12 mouse cellular contexts compared by ENCODE assay signal in the genomic region with DNA sequence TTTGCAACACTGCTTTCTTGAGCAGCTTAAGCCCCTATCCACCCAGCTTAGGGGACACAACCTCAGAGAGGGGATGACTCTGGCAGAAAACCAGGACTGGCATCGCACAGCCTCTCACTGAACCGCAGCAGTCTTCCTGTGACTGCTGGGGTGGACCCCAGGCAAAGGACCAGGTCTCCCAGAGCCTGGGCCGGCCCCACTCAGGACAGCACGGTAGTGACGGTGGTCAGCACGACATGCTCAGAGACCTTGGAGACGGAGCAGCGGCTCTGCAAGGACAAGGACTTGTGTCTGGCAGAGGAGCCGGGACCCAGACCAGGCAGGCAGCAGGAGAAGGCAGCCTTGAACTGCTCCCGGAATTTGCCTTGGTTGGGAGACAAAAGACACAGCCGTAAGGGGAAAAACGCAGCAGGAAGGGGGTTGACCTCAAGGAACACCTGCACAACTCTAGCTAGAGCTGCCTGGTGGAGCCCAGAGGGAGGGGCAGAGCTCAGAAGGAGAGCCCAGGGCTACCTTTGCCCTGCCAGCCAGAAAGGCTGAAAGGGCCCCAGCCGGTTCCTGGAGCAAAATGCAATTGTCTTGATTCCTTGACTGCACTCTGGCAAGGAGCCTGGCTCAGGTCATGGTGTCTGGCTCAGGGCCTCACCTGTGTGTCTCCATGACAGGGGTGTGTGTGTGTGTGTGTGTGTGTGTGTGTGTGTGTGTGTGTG. TPM values are rescaled to one million over a fixed set of nuclear protein-coding genes. Genes with fewer than 3 reads are reported as not detected.
DNase-seq lines count a peak whose midpoint lies in the region; ATAC-seq and TF ChIP-seq lines count a peak whose summit lies in the region.
"Had no signal": no experiment of that assay in that cellular context is flagged by ENCODE, and none has a peak within 500 bp of the region (broad histone marks: within the 10 kb centered on the region; RNA-seq: fewer than 3 reads in every experiment).

No protein-coding gene starts in this region.

- DNase-seq in lung, postnatal 0 days (ENCODE audit: low spot score): no peak
- DNase-seq in lung, postnatal 36 days: no peak
- no peak for DNase-seq in embryonic facial prominence, embryonic 10.5 days (ENCODE audit: low spot score)
- no peak for DNase-seq in cerebellum, adult 11-12 months
- DNase-seq: embryo, embryonic 11 days had no signal

- H3K9me3 ChIP-seq in lung, postnatal 0 days (ENCODE audit: low read length): no peaks in the 10 kb centered on the region
- H3K9me3 ChIP-seq in embryonic facial prominence, embryonic 10.5 days: no peaks in the 10 kb centered on the region
- no peaks in the 10 kb centered on the region for H3K9me3 ChIP-seq in kidney, embryonic 16.5 days (ENCODE audit: low read length)
- no peaks in the 10 kb centered on the region for H3K9me3 ChIP-seq in stomach, embryonic 16.5 days (replicated peaks; ENCODE audit: control insufficient read depth, low read length)
- H3K9me3 ChIP-seq in neural tube, embryonic 15.5 days (replicated peaks): no peaks in the 10 kb centered on the region
- H3K9me3 ChIP-seq: forebrain, embryonic 10.5 days; heart, embryonic 10.5 days; hindbrain, embryonic 10.5 days had no signal

- H3K4me1 ChIP-seq in lung, postnatal 0 days (ENCODE audit: insufficient read depth, low read depth, low read length): no peaks in the 10 kb centered on the region; the same call in 1 of the 2 replicates
- peaks cover 57% of the 10 kb centered on the region for H3K4me1 ChIP-seq in embryonic facial prominence, embryonic 10.5 days
- H3K4me1 ChIP-seq in kidney, embryonic 16.5 days (ENCODE audit: insufficient read depth, low read length): peaks cover 12% of the 10 kb centered on the region; the same call in 1 of the 2 replicates
- H3K4me1 ChIP-seq in stomach, embryonic 16.5 days (ENCODE audit: control insufficient read depth, insufficient read depth, low read length): peaks cover 7% of the 10 kb centered on the region; the same call in 1 of the 2 replicates
- no peaks in the 10 kb centered on the region for H3K4me1 ChIP-seq in neural tube, embryonic 15.5 days

- H3K36me3 ChIP-seq in lung, postnatal 0 days (ENCODE audit: insufficient read depth, low read length): peaks cover 7% of the 10 kb centered on the region; the same call in 1 of the 2 replicates
- H3K36me3 ChIP-seq in embryonic facial prominence, embryonic 10.5 days (replicated peaks): peaks cover 24% of the 10 kb centered on the region
- H3K36me3 ChIP-seq in kidney, embryonic 16.5 days (ENCODE audit: insufficient read depth, low read length): peaks cover 18% of the 10 kb centered on the region
- H3K36me3 ChIP-seq in stomach, embryonic 16.5 days (ENCODE audit: control insufficient read depth, insufficient read depth, low read length): no peaks in the 10 kb centered on the region
- peaks cover 17% of the 10 kb centered on the region for H3K36me3 ChIP-seq in neural tube, embryonic 15.5 days

- TF ChIP-seq EP300 in lung, postnatal 0 days (IDR thresholded peaks at IDR 0.05): no peak

- H3K4me3 ChIP-seq in lung, postnatal 0 days (ENCODE audit: low read depth, low read length): no peak overlapping the region
- no peak overlapping the region for H3K4me3 ChIP-seq in embryonic facial prominence, embryonic 10.5 days
- H3K4me3 ChIP-seq in kidney, embryonic 16.5 days (ENCODE audit: low read length): no peak overlapping the region
- no peak overlapping the region for H3K4me3 ChIP-seq in stomach, embryonic 16.5 days (replicated peaks; ENCODE audit: low read length)
- H3K4me3 ChIP-seq in neural tube, embryonic 15.5 days (replicated peaks): no peak overlapping the region
- H3K4me3 ChIP-seq: forebrain, embryonic 10.5 days; heart, embryonic 10.5 days; hindbrain, embryonic 10.5 days had no signal

- 51% methylated on average over 13 of the region's 13 CpGs for WGBS in lung, postnatal 0 days
- WGBS in embryonic facial prominence, embryonic 10.5 days: 55% methylated on average over 13 of the region's 13 CpGs
- WGBS in kidney, embryonic 16.5 days: 50% methylated on average over 13 of the region's 13 CpGs
- 49% methylated on average over 13 of the region's 13 CpGs for WGBS in stomach, embryonic 16.5 days
- 52% methylated on average over 13 of the region's 13 CpGs for WGBS in neural tube, embryonic 15.5 days

- no peak overlapping the region for H3K9ac ChIP-seq in lung, postnatal 0 days (replicated peaks; ENCODE audit: low read depth)
- H3K9ac ChIP-seq in kidney, embryonic 16.5 days (replicated peaks; ENCODE audit: low read length): 0 out of 2 replicates have a peak overlapping the region, but pooled peaks have one; percentile 31
- 0 out of 2 replicates have a peak overlapping the region, but pooled peaks have one; percentile 43 for H3K9ac ChIP-seq in stomach, embryonic 16.5 days (ENCODE audit: low read length)
- H3K9ac ChIP-seq in neural tube, embryonic 15.5 days (replicated peaks): no peak overlapping the region

- H3K27me3 ChIP-seq in lung, postnatal 0 days (replicated peaks; ENCODE audit: insufficient read depth, low read length): no peaks in the 10 kb centered on the region
- H3K27me3 ChIP-seq in embryonic facial prominence, embryonic 10.5 days (replicated peaks; ENCODE audit: low read depth, poor library complexity, severe bottlenecking): peaks cover 13% of the 10 kb centered on the region
- peaks cover 3% of the 10 kb centered on the region; the same call in 1 of the 2 replicates for H3K27me3 ChIP-seq in kidney, embryonic 16.5 days (ENCODE audit: insufficient read depth, low read length)
- no peaks in the 10 kb centered on the region for H3K27me3 ChIP-seq in stomach, embryonic 16.5 days (ENCODE audit: control insufficient read depth, insufficient read depth, low read length)
- H3K27me3 ChIP-seq in neural tube, embryonic 15.5 days (replicated peaks): no peaks in the 10 kb centered on the region

- H3K27ac ChIP-seq in lung, postnatal 0 days (ENCODE audit: low read length): no peak overlapping the region
- peak overlapping the region; percentile 27; the same call in 1 of the 2 replicates for H3K27ac ChIP-seq in embryonic facial prominence, embryonic 10.5 days (replicated peaks)
- H3K27ac ChIP-seq in kidney, embryonic 16.5 days (ENCODE audit: low read length): peak overlapping the region; percentile 61
- H3K27ac ChIP-seq in stomach, embryonic 16.5 days (ENCODE audit: low read length): peak overlapping the region; percentile 78
- H3K27ac ChIP-seq in neural tube, embryonic 15.5 days (replicated peaks): no peak overlapping the region
- H3K27ac ChIP-seq: forebrain, embryonic 10.5 days; heart, embryonic 10.5 days; hindbrain, embryonic 10.5 days had no signal

- H3K4me2 ChIP-seq in lung, postnatal 0 days (replicated peaks; ENCODE audit: low read depth, low read length): no peak overlapping the region
- no peak overlapping the region for H3K4me2 ChIP-seq in kidney, embryonic 16.5 days (replicated peaks; ENCODE audit: low read depth, low read length)
- no peak overlapping the region for H3K4me2 ChIP-seq in stomach, embryonic 16.5 days (ENCODE audit: low read depth, low read length)
- no peak overlapping the region for H3K4me2 ChIP-seq in neural tube, embryonic 15.5 days

- ATAC-seq in lung, postnatal 0 days: peak; percentile 27; the same call in 1 of the 2 replicates
- peak; percentile 69 for ATAC-seq in kidney, embryonic 16.5 days (ENCODE audit: low FRiP score, low TSS enrichment)
- ATAC-seq in stomach, embryonic 16.5 days (ENCODE audit: insufficient read depth, low FRiP score): peak; percentile 76
- no peak for ATAC-seq in neural tube, embryonic 15.5 days (ENCODE audit: low FRiP score)
- ATAC-seq: CD4-positive, CD25-positive, alpha-beta regulatory T cell, adult 4 months had no signal

- TF ChIP-seq CTCF in lung, postnatal 0 days (IDR thresholded peaks at IDR 0.05): no peak

RNA-seq across cellular contexts. Expression of gene Hcrtr1, which starts 8.4 kb away (rescaled TPM):
- polyA plus RNA-seq in lung, postnatal 0 days (2015; fragmentation: Nextera tagmentation; extraction: Ambion mirVana): 0.08 and 0.18 TPM in 2 replicates
- polyA plus RNA-seq in embryonic facial prominence, embryonic 10.5 days (2016; fragmentation: Nextera tagmentation; extraction: Ambion mirVana): 0.21 and 0.41 TPM in 2 replicates
- 0.19 and 0.31 TPM in 2 replicates for polyA plus RNA-seq in kidney, embryonic 16.5 days (2015; fragmentation: Nextera tagmentation; extraction: Ambion mirVana)
- 0.29 and 0.49 TPM in 2 replicates for polyA plus RNA-seq in stomach, embryonic 16.5 days (2015; fragmentation: Nextera tagmentation; extraction: Ambion mirVana)
- 3.7 and 3.9 TPM in 2 replicates for polyA plus RNA-seq in neural tube, embryonic 15.5 days (2015; fragmentation: Nextera tagmentation; extraction: Ambion mirVana)
- polyA plus RNA-seq: CD4-positive, CD25-positive, alpha-beta regulatory T cell, adult 4 months had no signal

RNA-seq across cellular contexts. Expression of gene Pef1, which starts 28.4 kb away (rescaled TPM):
- 82.0 and 84.6 TPM in 2 replicates for polyA plus RNA-seq in lung, postnatal 0 days (2015; fragmentation: Nextera tagmentation; extraction: Ambion mirVana)
- polyA plus RNA-seq in embryonic facial prominence, embryonic 10.5 days (2016; fragmentation: Nextera tagmentation; extraction: Ambion mirVana): 69.2 and 73.2 TPM in 2 replicates
- 85.5 and 90.9 TPM in 2 replicates for polyA plus RNA-seq in kidney, embryonic 16.5 days (2015; fragmentation: Nextera tagmentation; extraction: Ambion mirVana)
- 63.5 and 72.7 TPM in 2 replicates for polyA plus RNA-seq in stomach, embryonic 16.5 days (2015; fragmentation: Nextera tagmentation; extraction: Ambion mirVana)
- polyA plus RNA-seq in neural tube, embryonic 15.5 days (2015; fragmentation: Nextera tagmentation; extraction: Ambion mirVana): 65.6 and 69.7 TPM in 2 replicates

RNA-seq across cellular contexts. Expression of gene Tinagl1, which starts 44.1 kb away (rescaled TPM):
- polyA plus RNA-seq in lung, postnatal 0 days (2015; fragmentation: Nextera tagmentation; extraction: Ambion mirVana): 213 and 288 TPM in 2 replicates
- polyA plus RNA-seq in embryonic facial prominence, embryonic 10.5 days (2016; fragmentation: Nextera tagmentation; extraction: Ambion mirVana): 10.7 and 12.3 TPM in 2 replicates
- 71.2 and 93.4 TPM in 2 replicates for polyA plus RNA-seq in kidney, embryonic 16.5 days (2015; fragmentation: Nextera tagmentation; extraction: Ambion mirVana)
- polyA plus RNA-seq in stomach, embryonic 16.5 days (2015; fragmentation: Nextera tagmentation; extraction: Ambion mirVana): 62.7 and 77.6 TPM in 2 replicates
- 4.1 and 14.7 TPM in 2 replicates for polyA plus RNA-seq in neural tube, embryonic 15.5 days (2015; fragmentation: Nextera tagmentation; extraction: Ambion mirVana)
- polyA plus RNA-seq: CD4-positive, CD25-positive, alpha-beta regulatory T cell, adult 4 months had no signal

Comparison
In these comparisons a context has a peak if more than half of its experiments do, and no peak if none do; other contexts are left out.
1. H3K27ac ChIP-seq: peak in embryonic facial prominence, embryonic 10.5 days (single experiment), kidney, embryonic 16.5 days (single experiment) and stomach, embryonic 16.5 days (single experiment); none in lung, postnatal 0 days (single experiment) and neural tube, embryonic 15.5 days (single experiment).
2. H3K9ac ChIP-seq: peak in kidney, embryonic 16.5 days (single experiment) and stomach, embryonic 16.5 days (single experiment); none in lung, postnatal 0 days (single experiment) and neural tube, embryonic 15.5 days (single experiment).